Mouse (Mus musculus) ovary, postnatal 36 days (tissue): ENCODE results near the gene Fam136a.
A peak's percentile ranks its signal among the peaks of the same experiment; 100 is the strongest.

ENCODE experiments used
- DNase-seq: peaks from one replicate; pipeline ENCODE4 v3.0.0; 2022; ENCODE audit warnings: low spot score, mixed read lengths

Fam136a gene

DNA sequence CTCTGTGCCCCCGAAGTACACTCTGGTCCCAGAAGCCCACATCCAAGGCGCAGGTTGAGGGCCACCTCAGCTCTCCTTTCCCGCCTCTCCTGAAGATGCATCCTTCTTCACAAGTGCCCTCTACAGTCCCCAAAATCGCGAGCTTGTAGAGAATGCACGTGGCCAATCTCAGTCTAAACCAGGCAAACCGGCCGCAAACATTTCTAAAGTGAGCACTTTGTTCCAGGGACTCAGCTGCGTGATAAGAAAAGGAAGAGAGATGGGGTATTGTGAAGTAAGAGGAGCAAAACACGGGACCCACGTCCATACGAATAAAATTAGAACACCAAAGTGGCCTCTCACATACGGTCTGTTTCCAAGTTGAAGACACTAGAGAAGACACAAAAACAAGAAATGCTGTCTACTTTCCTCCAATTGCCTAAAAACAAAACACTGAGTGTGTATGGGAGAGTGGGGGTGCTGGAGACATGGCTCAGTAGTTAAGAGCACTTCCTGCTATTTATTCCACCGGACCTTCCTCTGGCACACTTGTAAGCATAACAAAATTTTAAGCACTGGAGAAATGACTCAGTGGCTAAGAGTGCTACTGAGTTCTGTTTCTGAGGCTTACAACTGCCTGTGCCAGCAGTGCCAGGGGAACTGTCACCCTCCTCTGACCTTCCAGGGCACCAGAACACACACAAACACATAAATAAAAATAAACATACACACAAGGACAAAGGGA is 32.0 kb downstream of the Fam136a start:
- no peak for DNase-seq

DNA sequence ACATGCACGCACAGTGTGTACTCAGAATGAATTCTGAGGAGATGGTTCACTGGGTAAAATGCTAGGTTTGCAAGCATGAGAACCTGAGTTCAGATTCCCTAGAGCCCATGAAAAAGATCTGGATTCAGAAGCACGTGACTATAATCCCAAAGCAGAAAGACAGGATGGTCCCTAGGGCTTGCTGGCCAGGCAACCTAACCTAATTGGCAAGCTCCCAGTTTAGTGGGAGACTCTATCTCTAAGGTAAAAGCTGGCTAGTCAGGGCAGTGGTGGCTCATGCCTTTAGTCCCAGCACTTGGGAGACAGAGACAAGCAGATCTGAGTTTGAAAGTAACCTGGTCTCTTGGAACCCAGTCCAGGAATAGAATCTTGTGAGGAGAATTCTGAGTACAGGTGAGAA is 33.5 kb downstream of the Fam136a start:
- no peak for DNase-seq

- no peak for DNase-seq
These were observed 34.5 kb downstream of the Fam136a start for GRCm38 (mm10) chr6:86399995-86400394.

GRCm38 (mm10) chr6:86400972-86401371 is 35.5 kb downstream of the Fam136a start:
- DNase-seq, result peak; percentile 67

GRCm38 (mm10) chr6:86402681-86403607 is 37.5 kb downstream of the Fam136a start:
- no peak for DNase-seq

DNA sequence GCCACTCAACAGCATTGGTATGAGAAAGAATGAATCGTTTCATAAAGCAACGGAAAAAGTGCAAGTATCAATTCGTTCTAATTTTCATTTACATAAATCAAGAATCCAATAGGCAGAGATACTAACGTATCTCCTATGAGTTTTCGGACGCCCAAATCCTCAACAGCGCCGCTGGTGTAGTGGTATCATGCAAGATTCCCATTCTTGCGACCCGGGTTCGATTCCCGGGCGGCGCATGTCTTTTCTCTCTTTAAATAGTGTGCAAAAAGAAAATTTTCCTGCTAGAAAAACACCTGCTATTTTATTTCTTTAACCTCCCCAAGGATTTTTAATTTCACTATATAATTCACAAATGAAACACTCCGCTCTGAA is 38.3 kb downstream of the Fam136a start:
- peak; percentile 82 for DNase-seq

DNA sequence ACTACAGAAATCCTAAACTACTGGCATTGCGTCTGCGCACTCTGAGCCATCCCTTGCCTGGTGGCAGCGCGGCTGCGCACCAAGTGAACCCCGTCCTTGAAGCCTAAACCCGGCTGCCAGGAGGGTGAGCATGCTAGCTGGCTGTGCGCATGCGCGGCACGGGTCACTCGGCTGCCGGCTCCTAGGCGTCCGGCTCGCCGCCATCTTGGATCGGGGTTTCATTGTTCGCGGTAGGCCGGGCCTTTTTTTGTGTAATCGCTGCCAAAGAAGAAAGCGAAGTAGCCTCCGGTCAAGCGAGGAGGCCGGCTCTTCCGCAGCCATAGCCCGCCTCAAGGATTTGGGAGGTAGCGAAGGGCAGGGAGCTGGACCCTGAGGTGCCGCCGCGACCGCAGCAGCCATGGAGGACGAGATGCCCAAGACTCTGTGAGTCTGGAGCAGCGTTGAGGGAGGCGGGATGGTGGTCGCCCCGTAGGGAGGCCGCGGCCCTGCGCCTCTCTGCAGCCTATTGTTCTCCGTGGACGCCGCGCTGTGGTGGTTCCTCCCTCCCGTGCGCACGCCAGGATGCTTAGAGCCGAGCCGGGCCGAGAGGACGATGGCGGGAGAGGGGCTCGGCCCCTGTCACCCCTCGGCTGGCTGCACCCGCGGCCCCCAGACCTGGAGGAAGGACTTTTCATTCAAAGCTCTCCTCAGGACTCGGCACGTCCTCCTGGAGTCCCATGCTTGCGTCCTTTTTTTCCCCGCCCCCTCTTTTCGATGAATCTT is 38.8 kb downstream of the Fam136a start, which contains the start of gene Tia1:
Gene Tia1 (plus strand): TSS at position 120 of the 762 bp plus-strand sequence.
- peak; percentile 97 for DNase-seq

DNA sequence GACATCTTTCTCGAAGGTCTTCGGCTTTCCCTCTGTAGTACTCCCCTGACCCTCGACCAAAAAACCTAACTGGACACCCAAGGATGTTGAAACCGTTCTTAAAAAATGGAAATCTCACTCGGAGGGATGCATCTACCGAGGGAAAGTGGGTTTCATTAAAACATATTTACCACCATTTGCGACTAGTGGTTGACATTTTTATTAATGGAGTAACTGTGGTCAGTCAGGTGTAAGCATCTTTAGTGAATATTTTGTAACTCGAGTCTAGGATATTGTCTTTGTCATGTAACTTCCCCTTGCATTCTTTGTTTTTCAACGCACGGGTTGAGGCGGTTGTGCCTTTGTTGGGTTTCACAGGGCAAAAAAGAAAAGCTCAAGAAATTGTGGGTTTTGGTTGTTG is 39.5 kb downstream of the Fam136a start:
- DNase-seq, result no peak

DNA sequence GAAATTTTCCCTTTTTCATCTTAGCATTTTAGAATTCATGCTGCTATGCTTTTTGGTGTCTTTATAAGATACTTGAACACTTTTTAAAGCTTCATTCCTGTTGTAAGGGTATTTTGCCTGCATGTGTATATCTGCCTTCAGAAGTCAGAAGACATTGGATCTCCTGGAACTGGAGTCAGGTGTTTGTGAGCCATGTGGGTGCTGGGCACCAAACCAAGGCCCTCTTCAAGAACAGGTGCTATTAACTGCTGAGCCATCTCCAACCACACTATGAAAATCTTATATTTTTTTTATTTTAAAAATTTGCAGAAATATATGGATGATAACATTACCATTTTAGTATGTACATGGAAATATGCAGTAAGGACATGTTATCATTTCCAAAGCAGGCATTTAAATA is 40.9 kb downstream of the Fam136a start:
- DNase-seq, result no peak

GRCm38 (mm10) chr6:86418711-86419110 is 53.3 kb downstream of the Fam136a start:
- DNase-seq, result no peak

- no peak for DNase-seq
These were observed 53.8 kb downstream of the Fam136a start for GRCm38 (mm10) chr6:86419239-86419638.
